Mouse (Mus musculus) neural tube, embryonic 14.5 days (tissue): ENCODE measurements around the gene Slc38a8. TPM values are rescaled to one million over a fixed set of nuclear protein-coding genes. Genes with fewer than 3 reads are reported as not detected.

ENCODE experiments used
- ATAC-seq: fragments of 200-750 bp; cut with Nextera tagmentation; 2 replicates; pipeline ENCODE4 v1.8.0; 2017; ENCODE audit warnings: low read depth, mild to moderate bottlenecking, moderate TSS enrichment, moderate library complexity
- H3K27ac ChIP-seq: fragments of 300-500 bp; sonication (generic); 2 replicates; pipeline ENCODE4 v1.5.1; 2014; ENCODE audit warnings: low read depth, mild to moderate bottlenecking, control low read depth, low read length, moderate library complexity, mixed read lengths
- H3K27me3 ChIP-seq: fragments of 300-500 bp; sonication (generic); 2 replicates; pipeline ENCODE4 v1.6.1; 2014; ENCODE audit warnings: low read length; ENCODE audit not compliant: control insufficient read depth, insufficient read depth
- H3K36me3 ChIP-seq: fragments of 300-500 bp; sonication (generic); 2 replicates; pipeline ENCODE4 v1.6.1; 2014; ENCODE audit warnings: low read length, mixed read lengths; ENCODE audit not compliant: control insufficient read depth, insufficient read depth
- H3K4me1 ChIP-seq: fragments of 300-500 bp; sonication (generic); 2 replicates; pipeline ENCODE4 v1.6.1; 2014; ENCODE audit warnings: low read length; ENCODE audit not compliant: control insufficient read depth, insufficient read depth
- H3K4me2 ChIP-seq: fragments of 300-500 bp; sonication (generic); 2 replicates; pipeline ENCODE4 v1.6.1; 2014; ENCODE audit warnings: mild to moderate bottlenecking, low read depth, low read length, control low read depth
- H3K4me3 ChIP-seq: fragments of 300-500 bp; sonication (generic); 2 replicates; pipeline ENCODE4 v1.5.1; 2014; ENCODE audit warnings: low read depth, low read length, control low read depth, mixed read lengths
- H3K9ac ChIP-seq: fragments of 300-500 bp; sonication (generic); replicated peaks from 2 replicates; pipeline ENCODE4 v1.6.1; 2014; ENCODE audit warnings: low read depth, mild to moderate bottlenecking, control low read depth, low read length, mixed read lengths
- H3K9me3 ChIP-seq: fragments of 300-500 bp; sonication (generic); 2 replicates; pipeline ENCODE4 v1.6.1; 2016; ENCODE audit warnings: low read length; ENCODE audit not compliant: control insufficient read depth
- WGBS: fragments of 180-500 bp; shearing (Covaris S2); extraction: QIAGEN DNeasy Blood & Tissue Kit; methylation state at CpG from one replicate; pipeline ENCODE4 v1.1.7; 2014; 5-methylcytosine and 5-hydroxymethylcytosine counted together
- polyA plus RNA-seq: library from polyadenylated mRNA; unstranded; fragments of >200 nt; fragmentation: Nextera tagmentation; extraction: Ambion mirVana; gene quantifications from 2 replicates; pipeline ENCODE4 v1.2.1, GENCODE M21; 2014

The Slc38a8 gene
- polyA plus RNA-seq, 1 experiment from 2014 or later = not detected

GRCm38 (mm10) chr8:119466105-119466504 is 35.4 kb downstream of the Slc38a8 start:
- no peaks in the 10 kb centered on the region for H3K27me3 ChIP-seq
- H3K4me2 ChIP-seq = peak overlapping the region; percentile 23; the same call in 1 of the 2 replicates
- H3K4me1 ChIP-seq = peaks cover 17% of the 10 kb centered on the region; the same call in 1 of the 2 replicates
- H3K36me3 ChIP-seq = no peaks in the 10 kb centered on the region
- no peaks in the 10 kb centered on the region for H3K9me3 ChIP-seq
- H3K27ac ChIP-seq = no peak overlapping the region
- H3K4me3 ChIP-seq = no peak overlapping the region
- 1% methylated on average over 18 of the region's 18 CpGs for WGBS
- ATAC-seq = no peak
- no peak overlapping the region for H3K9ac ChIP-seq

DNA sequence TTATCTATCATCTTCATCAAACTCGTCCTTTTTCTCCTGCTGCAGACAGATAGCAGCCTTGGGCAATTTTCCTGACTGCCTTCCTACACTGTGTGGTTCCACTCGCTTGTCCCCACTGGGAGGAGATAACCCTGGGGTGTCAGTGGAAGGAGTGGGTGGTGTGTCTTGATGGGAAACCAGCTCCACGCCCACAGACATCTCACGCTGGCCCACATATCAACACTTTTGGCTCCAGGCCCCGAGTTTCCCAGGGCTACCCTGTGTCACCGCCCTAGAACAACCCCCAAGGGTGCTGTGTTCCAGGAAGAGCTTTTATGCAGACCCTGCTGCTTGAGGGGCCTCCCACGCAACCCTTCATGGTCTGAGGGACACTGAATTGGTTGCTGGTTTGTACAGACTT is 37.8 kb downstream of the Slc38a8 start:
- H3K36me3 ChIP-seq = no peaks in the 10 kb centered on the region
- peaks cover 21% of the 10 kb centered on the region; the same call in 1 of the 2 replicates for H3K4me1 ChIP-seq
- H3K9ac ChIP-seq = no peak overlapping the region
- no peak overlapping the region for H3K27ac ChIP-seq
- WGBS = 40% methylated on average over 7 of the region's 7 CpGs
- no peak overlapping the region for H3K4me2 ChIP-seq
- no peaks in the 10 kb centered on the region for H3K9me3 ChIP-seq
- no peaks in the 10 kb centered on the region for H3K27me3 ChIP-seq
- no peak for ATAC-seq
- no peak overlapping the region for H3K4me3 ChIP-seq

GRCm38 (mm10) chr8:119461356-119461755 is 40.1 kb downstream of the Slc38a8 start:
- WGBS = 35% methylated on average over 9 of the region's 9 CpGs
- H3K9me3 ChIP-seq = no peaks in the 10 kb centered on the region
- H3K4me1 ChIP-seq = peaks cover 14% of the 10 kb centered on the region; the same call in 1 of the 2 replicates
- no peak overlapping the region for H3K4me2 ChIP-seq
- no peaks in the 10 kb centered on the region for H3K27me3 ChIP-seq
- H3K27ac ChIP-seq = peak overlapping the region; percentile 34; the same call in 1 of the 2 replicates
- peak; percentile 39; the same call in 1 of the 2 replicates for ATAC-seq
- no peak overlapping the region for H3K4me3 ChIP-seq
- no peak overlapping the region for H3K9ac ChIP-seq
- no peaks in the 10 kb centered on the region for H3K36me3 ChIP-seq

GRCm38 (mm10) chr8:119459724-119460123 is 41.8 kb downstream of the Slc38a8 start:
- Histone ChIP-seq H3K4me1 (peaks cover 7% of the 10 kb centered on the region; the same call in 1 of the 2 replicates), H3K9ac (no peak overlapping the region), H3K36me3 (no peaks in the 10 kb centered on the region), H3K27me3 (no peaks in the 10 kb centered on the region), H3K9me3 (no peaks in the 10 kb centered on the region), H3K4me3 (no peak overlapping the region), H3K27ac (peak overlapping the region; percentile 52), H3K4me2 (peak overlapping the region; percentile 11; the same call in 1 of the 2 replicates)
- WGBS = 22% methylated on average over 16 of the region's 16 CpGs
- ATAC-seq = peak; percentile 54; the same call in 1 of the 2 replicates

DNA sequence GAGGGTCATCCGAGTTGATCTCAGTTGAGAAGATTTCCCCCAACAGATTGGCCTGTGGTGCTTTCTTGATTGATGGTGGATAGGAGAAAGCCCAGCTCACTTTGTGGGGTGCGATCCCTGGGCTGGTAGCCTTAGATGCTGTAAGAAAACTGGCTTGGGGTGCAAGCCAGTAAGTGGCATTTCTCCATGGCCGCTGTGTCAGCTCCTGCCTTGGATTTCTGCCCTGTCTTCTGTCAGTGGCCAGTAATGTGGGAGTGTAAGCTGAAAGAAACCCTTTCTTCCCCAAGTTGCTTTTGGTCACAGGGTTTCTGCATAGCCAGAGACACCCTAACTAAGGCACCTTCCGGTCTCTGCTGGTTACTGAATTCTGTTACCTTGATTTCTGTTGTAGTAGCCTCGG is 45.5 kb downstream of the Slc38a8 start:
- H3K36me3 ChIP-seq = no peaks in the 10 kb centered on the region
- H3K9ac ChIP-seq = no peak overlapping the region
- H3K27ac ChIP-seq = no peak overlapping the region
- peaks cover 4% of the 10 kb centered on the region; the same call in 1 of the 2 replicates for H3K4me1 ChIP-seq
- H3K4me3 ChIP-seq = no peak overlapping the region
- H3K4me2 ChIP-seq = no peak overlapping the region
- no peaks in the 10 kb centered on the region for H3K9me3 ChIP-seq
- H3K27me3 ChIP-seq = no peaks in the 10 kb centered on the region
- ATAC-seq = no peak
- 87% methylated on average over 5 of the region's 5 CpGs for WGBS

- Histone ChIP-seq H3K9ac (no peak overlapping the region), H3K4me2 (no peak overlapping the region), H3K4me3 (no peak overlapping the region), H3K4me1 (no peaks in the 10 kb centered on the region), H3K27ac (no peak overlapping the region), H3K27me3 (peaks cover 6% of the 10 kb centered on the region; the same call in 1 of the 2 replicates), H3K9me3 (no peaks in the 10 kb centered on the region), H3K36me3 (no peaks in the 10 kb centered on the region)
- WGBS = 94% methylated on average over 5 of the region's 5 CpGs
- no peak for ATAC-seq
Observed at GRCm38 (mm10) chr8:119452919-119453318, 48.6 kb downstream of the Slc38a8 start.

GRCm38 (mm10) chr8:119451131-119451530 is 50.4 kb downstream of the Slc38a8 start:
- H3K27me3 ChIP-seq = peaks cover 7% of the 10 kb centered on the region; the same call in 1 of the 2 replicates
- H3K27ac ChIP-seq = no peak overlapping the region
- no peak overlapping the region for H3K4me2 ChIP-seq
- H3K9ac ChIP-seq = no peak overlapping the region
- no peak for ATAC-seq
- 87% methylated on average over 4 of the region's 4 CpGs for WGBS
- H3K36me3 ChIP-seq = no peaks in the 10 kb centered on the region
- H3K4me3 ChIP-seq = no peak overlapping the region
- no peaks in the 10 kb centered on the region for H3K4me1 ChIP-seq
- H3K9me3 ChIP-seq = no peaks in the 10 kb centered on the region

DNA sequence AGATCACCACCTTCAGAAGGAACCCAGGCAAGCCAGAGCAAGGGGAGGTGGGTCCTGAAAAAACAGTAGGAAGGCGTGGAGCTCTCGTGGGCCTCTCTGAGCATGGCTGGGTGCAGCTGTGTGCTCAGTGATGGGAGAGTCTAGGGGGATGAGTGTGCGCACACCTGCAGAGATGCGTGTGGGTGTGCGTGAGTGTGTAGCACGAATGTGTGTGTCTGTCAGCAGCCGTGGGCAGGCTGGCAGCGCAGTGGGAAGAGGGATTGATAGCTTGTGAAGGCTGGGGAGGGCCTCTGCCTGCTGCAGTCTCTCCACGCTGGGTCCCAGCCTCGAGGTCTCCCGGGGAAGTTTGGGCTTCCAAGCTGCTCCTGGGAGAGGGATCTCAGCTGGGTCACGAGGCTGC is 51.9 kb downstream of the Slc38a8 start:
- ATAC-seq = no peak
- Histone ChIP-seq H3K4me2 (no peak overlapping the region), H3K4me1 (no peaks in the 10 kb centered on the region), H3K36me3 (no peaks in the 10 kb centered on the region), H3K27me3 (peaks cover 7% of the 10 kb centered on the region; the same call in 1 of the 2 replicates), H3K9ac (no peak overlapping the region), H3K27ac (no peak overlapping the region), H3K9me3 (no peaks in the 10 kb centered on the region), H3K4me3 (no peak overlapping the region)
- 77% methylated on average over 12 of the region's 12 CpGs for WGBS

- no peak for ATAC-seq
- peak overlapping the region; percentile 76 for H3K4me2 ChIP-seq
- H3K4me1 ChIP-seq = no peaks in the 10 kb centered on the region
- H3K27ac ChIP-seq = no peak overlapping the region
- H3K36me3 ChIP-seq = no peaks in the 10 kb centered on the region
- WGBS = 0% methylated on average over 17 of the region's 17 CpGs
- peak overlapping the region; percentile 70 for H3K9ac ChIP-seq
- no peaks in the 10 kb centered on the region for H3K9me3 ChIP-seq
- peak overlapping the region; percentile 58 for H3K4me3 ChIP-seq
- H3K27me3 ChIP-seq = peaks cover 7% of the 10 kb centered on the region; the same call in 1 of the 2 replicates
Observed at GRCm38 (mm10) chr8:119447781-119448170, 53.7 kb downstream of the Slc38a8 start.
